Mouse (Mus musculus) thymus, adult 2 months (tissue): ENCODE data around the gene Orm2. TPM values are rescaled to one million over a fixed set of nuclear protein-coding genes. Genes with fewer than 3 reads are reported as not detected.

Experiments used
- DNase-seq: peaks from one replicate; pipeline ENCODE4 v3.0.0; 2021
- H3K27ac ChIP-seq: fragments of 200-500 bp; 2 replicates; pipeline ENCODE4 v1.5.1; 2012; ENCODE audit warnings: low read length, control low read depth; ENCODE audit not compliant: control insufficient read depth, insufficient read depth
- H3K27me3 ChIP-seq: fragments of 200-500 bp; 2 replicates; pipeline ENCODE4 v1.6.1; 2012; ENCODE audit warnings: mild to moderate bottlenecking, low read length, moderate library complexity, mixed read lengths; ENCODE audit not compliant: control insufficient read depth, insufficient read depth
- H3K36me3 ChIP-seq: fragments of 200-500 bp; 2 replicates; pipeline ENCODE4 v1.6.1; 2012; ENCODE audit warnings: mild to moderate bottlenecking, low read length, moderate library complexity; ENCODE audit not compliant: control insufficient read depth, insufficient read depth
- H3K4me1 ChIP-seq: fragments of 200-500 bp; replicated peaks from 2 replicates; pipeline ENCODE4 v1.6.1; 2012; ENCODE audit warnings: low read length; ENCODE audit not compliant: control insufficient read depth, insufficient read depth
- H3K4me3 ChIP-seq: fragments of 200-500 bp; 2 replicates; pipeline ENCODE4 v1.5.1; 2012; ENCODE audit warnings: mild to moderate bottlenecking, low read length, control low read depth, moderate library complexity; ENCODE audit not compliant: control insufficient read depth, insufficient read depth
- CTCF ChIP-seq: fragments of 200-500 bp; IDR thresholded peaks from 2 replicates; pipeline ENCODE4 v1.5.1; 2012; ENCODE audit warnings: mild to moderate bottlenecking, control low read depth, low read length, moderate library complexity, borderline replicate concordance; ENCODE audit not compliant: control insufficient read depth, poor library complexity, insufficient read depth; ENCODE audit errors: extremely low read depth
- POLR2A ChIP-seq: fragments of 200-500 bp; IDR thresholded peaks from 2 replicates; pipeline ENCODE4 v1.6.1; 2012; ENCODE audit warnings: mild to moderate bottlenecking, low read length, control low read depth, moderate library complexity; ENCODE audit not compliant: control insufficient read depth, poor library complexity, insufficient read depth; ENCODE audit errors: extremely low read depth
- WGBS: fragments of 180-500 bp; shearing (Covaris S2); methylation state at CpG from one replicate; pipeline ENCODE4 v1.1.7; 2018; 5-methylcytosine and 5-hydroxymethylcytosine counted together
- polyA plus RNA-seq: library from polyadenylated mRNA; depleted of rRNA; stranded (reverse); fragments of >200 nt; gene quantifications from 2 replicates; pipeline ENCODE4 v1.2.3, GENCODE M21; 2012

Orm2 gene
- polyA plus RNA-seq, 1 experiment, result 0.38 TPM

- Histone ChIP-seq H3K27me3 (no peaks in the 10 kb centered on the region), H3K27ac (no peak overlapping the region), H3K36me3 (peaks cover 51% of the 10 kb centered on the region), H3K4me3 (no peak overlapping the region), H3K4me1 (peaks cover 41% of the 10 kb centered on the region)
- DNase-seq, result no peak
- TF ChIP-seq CTCF (no peak), POLR2A (no peak)
- 80% methylated on average over 4 of the region's 4 CpGs for WGBS
These were observed 22.0 kb downstream of the Orm2 start for GRCm38 (mm10) chr4:63384262-63384661.

GRCm38 (mm10) chr4:63385253-63385652, 23.0 kb downstream of the Orm2 start:
- WGBS, result 77% methylated on average over 3 of the region's 3 CpGs
- peak overlapping the region; percentile 95 for H3K27ac ChIP-seq
- no peak overlapping the region for H3K4me3 ChIP-seq
- peaks cover 43% of the 10 kb centered on the region for H3K36me3 ChIP-seq
- no peaks in the 10 kb centered on the region for H3K27me3 ChIP-seq
- TF ChIP-seq CTCF (no peak), POLR2A (0 out of 2 replicates have a peak, but pooled peaks have one; percentile 18)
- peaks cover 51% of the 10 kb centered on the region for H3K4me1 ChIP-seq
- DNase-seq, result no peak

- 0 out of 2 replicates have a peak, but pooled peaks have one; percentile 41 for TF ChIP-seq POLR2A
- TF ChIP-seq CTCF, result no peak
- peak; percentile 84 for DNase-seq
- WGBS, result 2% methylated on average over 11 of the region's 11 CpGs
- Histone ChIP-seq H3K27ac (peak overlapping the region; percentile 95), H3K4me3 (peak overlapping the region; percentile 61), H3K36me3 (peaks cover 43% of the 10 kb centered on the region), H3K4me1 (peaks cover 56% of the 10 kb centered on the region), H3K27me3 (no peaks in the 10 kb centered on the region)
These were observed 23.5 kb downstream of the Orm2 start for GRCm38 (mm10) chr4:63385784-63386183.

GRCm38 (mm10) chr4:63388029-63388428, 25.8 kb downstream of the Orm2 start:
- H3K27ac ChIP-seq, result peak overlapping the region; percentile 14; the same call in 1 of the 2 replicates
- no peak for DNase-seq
- WGBS, result 54% methylated on average over 6 of the region's 6 CpGs
- TF ChIP-seq POLR2A (no peak), CTCF (no peak)
- peaks cover 38% of the 10 kb centered on the region for H3K36me3 ChIP-seq
- H3K4me3 ChIP-seq, result no peak overlapping the region
- H3K27me3 ChIP-seq, result no peaks in the 10 kb centered on the region
- H3K4me1 ChIP-seq, result peaks cover 76% of the 10 kb centered on the region

GRCm38 (mm10) chr4:63389121-63389886, 27.1 kb downstream of the Orm2 start:
- Histone ChIP-seq H3K36me3 (peaks cover 38% of the 10 kb centered on the region), H3K4me1 (peaks cover 81% of the 10 kb centered on the region), H3K4me3 (no peak overlapping the region), H3K27ac (peak overlapping the region; percentile 74), H3K27me3 (no peaks in the 10 kb centered on the region)
- 51% methylated on average over 8 of the region's 8 CpGs for WGBS
- no peak for TF ChIP-seq POLR2A
- no peak for TF ChIP-seq CTCF
- peak; percentile 54 for DNase-seq

GRCm38 (mm10) chr4:63389887-63390528, 27.8 kb downstream of the Orm2 start:
- H3K4me3 ChIP-seq, result no peak overlapping the region
- TF ChIP-seq POLR2A (no peak), CTCF (no peak)
- H3K27me3 ChIP-seq, result no peaks in the 10 kb centered on the region
- peak overlapping the region; percentile 74 for H3K27ac ChIP-seq
- 78% methylated on average over 11 of the region's 11 CpGs for WGBS
- no peak for DNase-seq
- H3K4me1 ChIP-seq, result peaks cover 86% of the 10 kb centered on the region
- H3K36me3 ChIP-seq, result peaks cover 41% of the 10 kb centered on the region
